Mouse (Mus musculus) liver, adult 2 months (tissue): ENCODE data around the gene Dok4.

ENCODE experiments used
- CTCF ChIP-seq: fragments of 200-500 bp; IDR thresholded peaks from 2 replicates; pipeline ENCODE4 v1.5.1; 2011; ENCODE audit warnings: low read depth, low read length, control low read depth
- POLR2A ChIP-seq: fragments of 200-500 bp; IDR thresholded peaks from 2 replicates; pipeline ENCODE4 v1.6.1; 2011; ENCODE audit warnings: low read length, control low read depth; ENCODE audit not compliant: insufficient read depth; ENCODE audit errors: extremely low read depth

DNA sequence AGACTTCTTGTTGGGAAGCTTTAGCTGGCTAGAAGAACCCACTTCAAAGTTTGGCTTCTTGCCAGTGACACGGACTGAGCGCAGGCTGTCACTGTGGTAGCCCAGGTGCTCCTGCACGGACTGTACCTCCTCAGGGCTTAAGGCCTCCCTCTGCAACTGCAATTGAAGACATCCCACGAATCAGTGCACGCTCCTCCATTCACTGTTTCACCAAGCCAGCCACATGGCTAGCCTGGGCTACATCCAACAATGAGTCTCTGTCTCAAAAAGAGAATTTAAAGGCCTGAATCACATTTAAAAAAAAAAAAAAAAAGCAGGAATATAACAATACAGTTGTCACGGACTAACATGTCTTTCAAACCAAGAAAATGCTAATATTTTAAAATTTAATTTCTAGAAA is 47.8 kb downstream of the Dok4 start:
- TF ChIP-seq POLR2A (no peak), CTCF (no peak)
